Mouse (Mus musculus) MN1 (cell line): ENCODE data around the gene Sntg2.

Source experiments
- DNase-seq: peaks from one replicate; pipeline ENCODE4 v3.0.0-alpha.2; 2016; ENCODE audit warnings: low spot score

Gene Sntg2

GRCm38 (mm10) chr12:30272242-30272985, 100.8 kb downstream of the Sntg2 start:
- DNase-seq: no peak

- DNase-seq: no peak
Observed at GRCm38 (mm10) chr12:30264206-30264605, 109.0 kb downstream of the Sntg2 start.

GRCm38 (mm10) chr12:30261187-30261586, 112.0 kb downstream of the Sntg2 start:
- DNase-seq: no peak

DNA sequence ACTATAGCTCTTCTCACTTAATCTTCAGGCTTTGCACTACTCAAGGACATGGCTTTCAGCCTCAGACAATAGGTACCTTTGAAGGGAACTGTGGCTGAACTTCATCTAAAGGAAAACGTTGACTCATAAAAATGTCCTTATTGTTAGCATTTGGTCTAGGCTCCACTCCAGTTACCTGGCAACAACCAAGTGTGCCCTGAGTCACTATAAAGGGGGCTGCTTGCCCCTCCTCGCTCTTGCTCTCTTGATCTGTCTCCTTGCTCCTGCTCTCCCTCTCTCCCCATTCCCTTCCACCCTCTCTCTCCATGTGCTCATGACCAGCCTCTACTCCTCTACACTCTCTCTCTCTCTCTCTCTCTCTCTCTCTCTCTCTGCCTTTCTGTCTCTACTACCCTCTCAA, 114.5 kb downstream of the Sntg2 start:
- no peak for DNase-seq

GRCm38 (mm10) chr12:30257664-30258063, 115.5 kb downstream of the Sntg2 start:
- no peak for DNase-seq

GRCm38 (mm10) chr12:30256207-30256606, 117.0 kb downstream of the Sntg2 start:
- no peak for DNase-seq

DNA sequence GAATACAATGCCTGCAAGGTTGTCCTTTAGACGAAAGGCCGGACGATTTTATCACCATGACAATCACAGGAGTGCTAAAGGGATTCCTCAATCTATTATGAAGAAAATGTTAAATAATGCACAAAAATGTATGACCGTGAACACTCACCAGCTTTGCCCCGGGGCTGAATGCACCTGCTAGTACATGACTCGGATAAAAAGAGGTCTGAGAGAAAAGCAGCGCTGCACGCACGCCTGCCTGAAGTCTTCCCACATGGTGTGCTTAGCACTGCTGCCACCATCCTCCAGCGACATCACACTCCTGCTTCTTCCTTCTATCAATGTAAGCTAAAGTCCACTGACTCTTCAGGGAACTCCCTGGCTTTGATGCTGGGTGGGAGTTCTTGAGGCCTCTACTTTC, 118.6 kb downstream of the Sntg2 start:
- DNase-seq: no peak

- DNase-seq: no peak
Observed at GRCm38 (mm10) chr12:30252381-30252780, 120.8 kb downstream of the Sntg2 start.

DNA sequence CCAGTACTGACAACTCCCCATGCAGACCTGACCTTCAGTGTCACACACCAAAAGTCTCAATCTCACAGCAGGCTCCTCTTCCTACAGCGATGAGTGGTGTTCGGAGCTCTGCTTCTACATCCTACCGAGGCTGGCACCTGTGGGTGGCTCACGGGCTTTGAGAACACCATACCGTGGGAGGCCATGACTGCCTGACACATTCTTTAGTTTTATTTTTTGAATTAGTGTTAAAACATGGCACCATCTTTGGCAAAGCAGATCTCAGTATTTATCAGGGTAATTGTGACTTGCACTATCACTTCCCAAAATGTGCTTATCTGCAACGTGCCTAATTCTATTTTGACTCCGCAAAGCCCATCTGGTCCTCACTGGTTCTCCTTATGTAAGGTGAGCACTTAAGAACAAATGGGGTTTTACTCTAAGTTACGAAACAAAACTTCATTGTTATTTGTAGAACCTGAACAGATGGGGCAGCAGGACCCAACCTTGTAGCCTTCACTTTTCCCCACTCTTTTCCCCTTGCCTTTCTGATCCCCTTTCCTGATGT, 121.8 kb downstream of the Sntg2 start:
- no peak for DNase-seq

- DNase-seq: no peak
Observed at GRCm38 (mm10) chr12:30249068-30249467, 124.1 kb downstream of the Sntg2 start.

GRCm38 (mm10) chr12:30246286-30246945, 126.8 kb downstream of the Sntg2 start:
- DNase-seq: no peak

GRCm38 (mm10) chr12:30244194-30244593, 129.0 kb downstream of the Sntg2 start:
- no peak for DNase-seq

DNA sequence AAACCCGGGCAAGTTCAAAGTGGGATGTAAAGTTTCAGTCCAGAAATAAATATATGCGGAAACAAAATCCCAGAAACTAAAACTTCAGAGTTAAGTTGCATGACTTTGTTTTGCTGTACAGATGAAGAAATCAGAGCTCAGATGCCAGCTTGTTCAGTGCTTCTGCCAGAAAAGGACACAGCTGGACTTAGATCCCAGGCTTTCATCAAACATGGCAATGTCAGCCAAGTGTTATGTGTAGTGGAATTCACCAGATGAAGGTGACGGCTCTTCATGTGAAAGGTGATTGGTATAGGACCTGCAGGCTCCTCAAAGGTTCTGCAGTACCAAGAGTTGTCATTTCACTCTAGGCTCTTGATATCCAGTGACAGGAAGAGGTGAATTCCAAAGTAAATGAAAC, 132.3 kb downstream of the Sntg2 start:
- no peak for DNase-seq

- DNase-seq: no peak
Observed at GRCm38 (mm10) chr12:30234940-30235339, 138.2 kb downstream of the Sntg2 start.

GRCm38 (mm10) chr12:30228004-30228403, 145.2 kb downstream of the Sntg2 start:
- DNase-seq: no peak

- DNase-seq: no peak
Observed at GRCm38 (mm10) chr12:30226247-30226646, 146.9 kb downstream of the Sntg2 start.

- no peak for DNase-seq
Observed at GRCm38 (mm10) chr12:30216762-30217441, 156.3 kb downstream of the Sntg2 start.

- no peak for DNase-seq
Observed at GRCm38 (mm10) chr12:30214761-30215160, 158.4 kb downstream of the Sntg2 start.

DNA sequence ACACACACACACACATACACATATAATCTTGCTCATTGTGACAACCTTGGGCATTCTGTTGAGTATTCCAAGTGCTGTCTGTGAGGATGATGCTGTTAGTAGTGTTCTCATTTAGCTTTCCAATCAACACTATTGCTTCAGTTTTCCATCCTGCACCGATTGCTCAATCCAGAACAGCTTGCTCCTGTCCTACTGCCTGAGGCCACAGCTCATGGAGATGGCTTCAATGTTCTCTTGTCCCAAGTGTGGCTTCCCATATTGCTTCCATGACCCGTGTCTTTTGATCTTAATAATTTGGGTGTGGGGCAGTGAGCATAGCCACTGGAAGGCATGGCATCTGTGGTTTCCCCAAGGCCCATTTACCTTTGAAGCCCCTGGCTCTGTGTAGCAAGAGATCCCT, 162.8 kb downstream of the Sntg2 start:
- DNase-seq: no peak

DNA sequence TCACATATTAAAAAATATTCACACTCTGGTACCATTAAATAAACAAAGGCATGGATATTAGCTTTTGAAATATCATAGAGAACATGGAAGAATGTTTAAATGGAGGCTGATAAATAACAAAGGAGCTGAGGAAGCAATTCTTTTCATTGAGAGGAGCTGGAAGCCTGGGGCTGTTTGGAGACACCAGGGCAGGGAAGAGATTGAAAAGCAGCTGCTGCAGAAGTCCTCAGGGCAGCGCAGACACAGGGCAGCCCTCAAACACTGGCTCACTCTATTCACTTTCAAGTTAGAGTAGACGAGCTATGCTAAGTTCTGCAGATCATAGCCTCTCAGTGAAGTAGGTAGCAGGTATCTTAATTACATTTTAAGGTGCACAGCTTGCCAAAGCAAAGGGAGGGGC, 164.6 kb downstream of the Sntg2 start:
- DNase-seq: no peak

- no peak for DNase-seq
Observed at GRCm38 (mm10) chr12:30208087-30208486, 165.1 kb downstream of the Sntg2 start.

DNA sequence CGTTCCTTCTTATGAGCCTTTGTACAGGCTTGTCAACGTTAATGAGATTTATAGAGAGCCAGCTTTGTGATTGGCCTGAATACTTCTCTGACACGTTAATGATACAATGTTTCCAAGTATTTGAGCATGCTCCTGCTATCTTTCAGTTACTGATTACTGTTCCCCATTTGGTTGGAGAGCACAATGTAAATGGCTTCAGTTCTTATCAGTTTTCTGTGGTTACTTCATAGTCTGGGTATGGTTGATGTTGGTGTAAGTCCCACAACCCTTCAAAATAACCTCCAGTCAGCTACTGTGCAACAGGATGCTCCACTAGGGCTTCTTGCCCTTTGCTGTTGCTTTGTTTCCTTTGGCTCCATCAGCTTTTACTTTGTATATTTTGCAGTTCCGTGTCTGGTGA, 168.7 kb downstream of the Sntg2 start:
- DNase-seq: no peak

- no peak for DNase-seq
Observed at GRCm38 (mm10) chr12:30202763-30203162, 170.4 kb downstream of the Sntg2 start.
